Mouse (Mus musculus): Measurements from ENCODE around the gene Htatip2. TPM values are rescaled to one million over a fixed set of nuclear protein-coding genes. Genes with fewer than 3 reads are reported as not detected.

The Htatip2 gene
- total RNA-seq, 1 experiment, result 2.8 TPM

- TF ChIP-seq CHD2 (IDR thresholded peaks at IDR 0.05; ENCODE audit: low read depth, low read length) (no peak), HCFC1 (IDR thresholded peaks at IDR 0.05; ENCODE audit: borderline replicate concordance, insufficient read depth, low read length) (no peak), MAFK (IDR thresholded peaks at IDR 0.05; ENCODE audit: insufficient read depth, low read depth, low read length) (no peak), ZNF384 (IDR thresholded peaks at IDR 0.05; ENCODE audit: low read depth, low read length) (no peak), ZC3H11A (IDR thresholded peaks at IDR 0.05; ENCODE audit: borderline replicate concordance, low read depth, low read length) (no peak)
- Histone ChIP-seq H3K9ac (ENCODE audit: insufficient read depth, low read depth, low read length, poor library complexity, severe bottlenecking) (no peak overlapping the region), H3K4me3 (ENCODE audit: insufficient read depth in 1 of 2, low read depth in 1 of 2, low read length in 2 of 2, poor library complexity in 1 of 2, severe bottlenecking in 1 of 2) (no peak overlapping the region)
These were observed 7.3 kb downstream of the Htatip2 start for GRCm38 (mm10) chr7:49766166-49766565.

GRCm38 (mm10) chr7:49768509-49768908 is 9.6 kb downstream of the Htatip2 start:
- H3K36me3 ChIP-seq (ENCODE audit: control insufficient read depth, insufficient read depth, low read length, poor library complexity, severe bottlenecking), result no peaks in the 10 kb centered on the region
- TF ChIP-seq ZNF384 (IDR thresholded peaks at IDR 0.05; ENCODE audit: low read depth, low read length) (no peak), ZC3H11A (IDR thresholded peaks at IDR 0.05; ENCODE audit: borderline replicate concordance, low read depth, low read length) (no peak), CHD2 (IDR thresholded peaks at IDR 0.05; ENCODE audit: low read depth, low read length) (no peak), MAFK (IDR thresholded peaks at IDR 0.05; ENCODE audit: insufficient read depth, low read depth, low read length) (no peak)
- no peak for DNase-seq (ENCODE audit: low read depth, low spot score)
- no peak overlapping the region for H3K4me3 ChIP-seq (ENCODE audit: insufficient read depth in 1 of 2, low read depth in 1 of 2, low read length in 2 of 2, poor library complexity in 1 of 2, severe bottlenecking in 1 of 2)
- no peak overlapping the region for H3K27ac ChIP-seq (ENCODE audit: insufficient read depth, low read depth, low read length, poor library complexity, severe bottlenecking)
- H3K4me1 ChIP-seq (ENCODE audit: control insufficient read depth in 2 of 2, insufficient read depth in 2 of 2, low read length in 2 of 2, poor library complexity in 1 of 2), result peaks cover 0 to 3% of the 10 kb centered on the region in 2 experiments; a peak in 2 of 4 replicates
- in situ Hi-C loops (cut with MboI; ENCODE audit: low sequenced_read_pairs in 2 of 2, unreplicated experiment in 2 of 2), result no loop called here
- no peak overlapping the region for H3K9ac ChIP-seq (ENCODE audit: insufficient read depth, low read depth, low read length, poor library complexity, severe bottlenecking)
- no peaks in the 10 kb centered on the region for H3K9me3 ChIP-seq (ENCODE audit: control insufficient read depth, insufficient read depth, low read depth, low read length)

More at GRCm38 (mm10) chr7:49766166-49766565, 7.3 kb downstream of the Htatip2 start:
- no peak overlapping the region for H3K27ac ChIP-seq (ENCODE audit: insufficient read depth, low read depth, low read length, poor library complexity, severe bottlenecking)
- no peaks in the 10 kb centered on the region for H3K36me3 ChIP-seq (ENCODE audit: control insufficient read depth, insufficient read depth, low read length, poor library complexity, severe bottlenecking)
- H3K9me3 ChIP-seq (ENCODE audit: control insufficient read depth, insufficient read depth, low read depth, low read length), result no peaks in the 10 kb centered on the region
- peaks cover 2 to 6% of the 10 kb centered on the region in 2 experiments; a peak in 2 of 4 replicates for H3K4me1 ChIP-seq (ENCODE audit: control insufficient read depth in 2 of 2, insufficient read depth in 2 of 2, low read length in 2 of 2, poor library complexity in 1 of 2)
- no peak for DNase-seq (ENCODE audit: low read depth, low spot score)
- in situ Hi-C loops (cut with MboI; ENCODE audit: low sequenced_read_pairs in 2 of 2, unreplicated experiment in 2 of 2), result no loop called here

GRCm38 (mm10) chr7:49774396-49774795 is 15.5 kb downstream of the Htatip2 start:
- no peak overlapping the region for H3K27ac ChIP-seq (ENCODE audit: insufficient read depth, low read depth, low read length, poor library complexity, severe bottlenecking)
- no peaks in the 10 kb centered on the region for H3K9me3 ChIP-seq (ENCODE audit: control insufficient read depth, insufficient read depth, low read depth, low read length)
- H3K4me3 ChIP-seq (ENCODE audit: insufficient read depth in 1 of 2, low read depth in 1 of 2, low read length in 2 of 2, poor library complexity in 1 of 2, severe bottlenecking in 1 of 2), result no peak overlapping the region
- H3K36me3 ChIP-seq (ENCODE audit: control insufficient read depth, insufficient read depth, low read length, poor library complexity, severe bottlenecking), result no peaks in the 10 kb centered on the region
- no peak for DNase-seq (ENCODE audit: low read depth, low spot score)
- no peak overlapping the region for H3K9ac ChIP-seq (ENCODE audit: insufficient read depth, low read depth, low read length, poor library complexity, severe bottlenecking)
- in situ Hi-C loops (cut with MboI; ENCODE audit: low sequenced_read_pairs in 2 of 2, unreplicated experiment in 2 of 2), result no loop called here
- TF ChIP-seq ZC3H11A (IDR thresholded peaks at IDR 0.05; ENCODE audit: borderline replicate concordance, low read depth, low read length), result no peak
- no peak for TF ChIP-seq CHD2 (IDR thresholded peaks at IDR 0.05; ENCODE audit: low read depth, low read length)
- TF ChIP-seq HCFC1 (IDR thresholded peaks at IDR 0.05; ENCODE audit: borderline replicate concordance, insufficient read depth, low read length), result no peak
- TF ChIP-seq MAFK (IDR thresholded peaks at IDR 0.05; ENCODE audit: insufficient read depth, low read depth, low read length), result no peak
- no peak for TF ChIP-seq ZNF384 (IDR thresholded peaks at IDR 0.05; ENCODE audit: low read depth, low read length)
- peaks cover 4 to 7% of the 10 kb centered on the region in 2 experiments; a peak in 1 of 4 replicates for H3K4me1 ChIP-seq (ENCODE audit: control insufficient read depth in 2 of 2, insufficient read depth in 2 of 2, low read length in 2 of 2, poor library complexity in 1 of 2)

- H3K4me3 ChIP-seq (ENCODE audit: insufficient read depth in 1 of 2, low read depth in 1 of 2, low read length in 2 of 2, poor library complexity in 1 of 2, severe bottlenecking in 1 of 2), result no peak overlapping the region
- DNase-seq (ENCODE audit: low read depth, low spot score), result no peak
- no peak overlapping the region for H3K27ac ChIP-seq (ENCODE audit: insufficient read depth, low read depth, low read length, poor library complexity, severe bottlenecking)
- TF ChIP-seq MAFK (IDR thresholded peaks at IDR 0.05; ENCODE audit: insufficient read depth, low read depth, low read length), result no peak
- no peak for TF ChIP-seq HCFC1 (IDR thresholded peaks at IDR 0.05; ENCODE audit: borderline replicate concordance, insufficient read depth, low read length)
- no peak for TF ChIP-seq CHD2 (IDR thresholded peaks at IDR 0.05; ENCODE audit: low read depth, low read length)
- no peak for TF ChIP-seq ZC3H11A (IDR thresholded peaks at IDR 0.05; ENCODE audit: borderline replicate concordance, low read depth, low read length)
- no peak for TF ChIP-seq ZNF384 (IDR thresholded peaks at IDR 0.05; ENCODE audit: low read depth, low read length)
- peaks cover 8% of the 10 kb centered on the region for H3K36me3 ChIP-seq (ENCODE audit: control insufficient read depth, insufficient read depth, low read length, poor library complexity, severe bottlenecking)
- H3K9me3 ChIP-seq (ENCODE audit: control insufficient read depth, insufficient read depth, low read depth, low read length), result no peaks in the 10 kb centered on the region
- H3K9ac ChIP-seq (ENCODE audit: insufficient read depth, low read depth, low read length, poor library complexity, severe bottlenecking), result no peak overlapping the region; the same call in 1 of the 2 replicates
- in situ Hi-C loops (cut with MboI; ENCODE audit: low sequenced_read_pairs in 2 of 2, unreplicated experiment in 2 of 2), result no loop called here
- peaks cover 4 to 10% of the 10 kb centered on the region in 2 experiments; a peak in 2 of 4 replicates for H3K4me1 ChIP-seq (ENCODE audit: control insufficient read depth in 2 of 2, insufficient read depth in 2 of 2, low read length in 2 of 2, poor library complexity in 1 of 2)
These were observed 18.7 kb downstream of the Htatip2 start for GRCm38 (mm10) chr7:49777585-49777984.

All from ES-E14 (cell line).